Mouse (Mus musculus): ENCODE data around the gene Vezt.

- TF ChIP-seq CTCF (IDR thresholded peaks at IDR 0.05; ENCODE audit: low read depth) (no peak), EP300 (IDR thresholded peaks at IDR 0.05; ENCODE audit: low read depth) (no peak)
Observed at GRCm38 (mm10) chr10:94000223-94000622, 35.4 kb downstream of the Vezt start.
